Mouse (Mus musculus): ENCODE results near the gene Olfr706. TPM values are rescaled to one million over a fixed set of nuclear protein-coding genes. Genes with fewer than 3 reads are reported as not detected.

Olfr706 gene
- polyA plus RNA-seq, 1 experiment from 2014 or later, result not detected

Other genes with a start within 250 kb of the Olfr706 start
- not detected in 2 replicates for gene Olfr693, start 207.6 kb downstream of the Olfr706 start, polyA plus RNA-seq (2015; fragmentation: Nextera tagmentation; extraction: Ambion mirVana)
- gene Olfr694, start 196.3 kb downstream of the Olfr706 start, polyA plus RNA-seq (2015; fragmentation: Nextera tagmentation; extraction: Ambion mirVana), result not detected in 2 replicates
- not detected in 2 replicates for gene Olfr695, start 171.8 kb downstream of the Olfr706 start, polyA plus RNA-seq (2015; fragmentation: Nextera tagmentation; extraction: Ambion mirVana)
- not detected in 2 replicates for gene Olfr697, start 145.7 kb downstream of the Olfr706 start, polyA plus RNA-seq (2015; fragmentation: Nextera tagmentation; extraction: Ambion mirVana)
- gene Olfr698, start 132.8 kb downstream of the Olfr706 start, polyA plus RNA-seq (2015; fragmentation: Nextera tagmentation; extraction: Ambion mirVana), result not detected in 2 replicates
- not detected in 2 replicates for gene Olfr699, start 95.0 kb downstream of the Olfr706 start, polyA plus RNA-seq (2015; fragmentation: Nextera tagmentation; extraction: Ambion mirVana)
- gene Olfr700, start 79.3 kb downstream of the Olfr706 start, polyA plus RNA-seq (2015; fragmentation: Nextera tagmentation; extraction: Ambion mirVana), result not detected in 2 replicates
- gene Olfr701, start 74.0 kb downstream of the Olfr706 start, polyA plus RNA-seq (2015; fragmentation: Nextera tagmentation; extraction: Ambion mirVana), result not detected in 2 replicates
- gene Olfr702, start 54.3 kb downstream of the Olfr706 start, polyA plus RNA-seq (2015; fragmentation: Nextera tagmentation; extraction: Ambion mirVana), result not detected in 2 replicates
- not detected in 2 replicates for gene Olfr703, start 44.8 kb downstream of the Olfr706 start, polyA plus RNA-seq (2015; fragmentation: Nextera tagmentation; extraction: Ambion mirVana)
- gene Olfr704, start 25.0 kb downstream of the Olfr706 start, polyA plus RNA-seq (2015; fragmentation: Nextera tagmentation; extraction: Ambion mirVana), result not detected in 2 replicates
- not detected in 2 replicates for gene Olfr705, start 11.3 kb downstream of the Olfr706 start, polyA plus RNA-seq (2015; fragmentation: Nextera tagmentation; extraction: Ambion mirVana)
- not detected in 2 replicates for gene Olfr707, start 13.1 kb upstream of the Olfr706 start, polyA plus RNA-seq (2015; fragmentation: Nextera tagmentation; extraction: Ambion mirVana)
- gene Olfr1532-ps1, start 19.8 kb upstream of the Olfr706 start, polyA plus RNA-seq (2015; fragmentation: Nextera tagmentation; extraction: Ambion mirVana), result not detected in 2 replicates
- gene Olfr709-ps1, start 44.1 kb upstream of the Olfr706 start, polyA plus RNA-seq (2015; fragmentation: Nextera tagmentation; extraction: Ambion mirVana), result not detected in 2 replicates
- gene Olfr710, start 60.1 kb upstream of the Olfr706 start, polyA plus RNA-seq (2015; fragmentation: Nextera tagmentation; extraction: Ambion mirVana), result not detected in 2 replicates
- not detected in 2 replicates for gene Olfr6, start 75.8 kb upstream of the Olfr706 start, polyA plus RNA-seq (2015; fragmentation: Nextera tagmentation; extraction: Ambion mirVana)
- not detected in 2 replicates for gene Olfr711, start 87.3 kb upstream of the Olfr706 start, polyA plus RNA-seq (2015; fragmentation: Nextera tagmentation; extraction: Ambion mirVana)
- not detected in 2 replicates for gene Olfr2, start 117.9 kb upstream of the Olfr706 start, polyA plus RNA-seq (2015; fragmentation: Nextera tagmentation; extraction: Ambion mirVana)
- gene Olfr713, start 143.0 kb upstream of the Olfr706 start, polyA plus RNA-seq (2015; fragmentation: Nextera tagmentation; extraction: Ambion mirVana), result not detected in 2 replicates
- gene Olfr714, start 182.8 kb upstream of the Olfr706 start, polyA plus RNA-seq (2015; fragmentation: Nextera tagmentation; extraction: Ambion mirVana), result not detected in 2 replicates
- gene Olfr17, start 205.1 kb upstream of the Olfr706 start, polyA plus RNA-seq (2015; fragmentation: Nextera tagmentation; extraction: Ambion mirVana), result not detected in 2 replicates
- gene Olfr715b, start 222.2 kb upstream of the Olfr706 start, polyA plus RNA-seq (2015; fragmentation: Nextera tagmentation; extraction: Ambion mirVana), result not detected in 2 replicates
- gene Olfr715, start 242.9 kb upstream of the Olfr706 start, polyA plus RNA-seq (2015; fragmentation: Nextera tagmentation; extraction: Ambion mirVana), result not detected in 2 replicates

Measured in heart, embryonic 16.5 days (tissue).